Mouse (Mus musculus): ENCODE measurements at regions not wholly inside any gene's neighbourhood (a gene's known extent, or its start where the extent isn't known, plus 50 kb on each side); places are given as distances from the start of the nearest gene placed in this dataset.

GRCm38 (mm10) chr4:83918093-83918492, 392.7 kb downstream of the Ccdc171 start:
- in situ Hi-C loops (cut with MboI; ENCODE audit: low pct_ligation_motif_present, low pct_unique_long_range_greater_than_20kb, low sequenced_read_pairs) (no loop called here), dilution Hi-C loops (cut with MboI; ENCODE audit: extremely low pct_ligation_motif_present, extremely low pct_unique_long_range_greater_than_20kb, low sequenced_read_pairs) (no loop called here)
- no peak overlapping the region for H3K9ac ChIP-seq (ENCODE audit: insufficient read depth, low read depth)
- no peaks in the 10 kb centered on the region for H3K27me3 ChIP-seq (replicated peaks)
- no peaks in the 10 kb centered on the region for H3K79me2 ChIP-seq (replicated peaks; ENCODE audit: control insufficient read depth, extremely low read depth, insufficient read depth, poor library complexity, severe bottlenecking)
- H3K36me3 ChIP-seq (replicated peaks in 1 of 2; ENCODE audit: control insufficient read depth in 1 of 2, insufficient read depth in 1 of 2, low read length in 1 of 2) = no peaks in the 10 kb centered on the region
- no peak overlapping the region for H3K4me3 ChIP-seq (replicated peaks in 1 of 3; ENCODE audit: low read depth in 2 of 3, low read length in 2 of 3, poor library complexity in 1 of 3)
- no peaks in the 10 kb centered on the region for H3K9me3 ChIP-seq (replicated peaks; ENCODE audit: low read length)
- H3K4me1 ChIP-seq (ENCODE audit: control insufficient read depth in 1 of 2, insufficient read depth in 2 of 2) = no peaks in the 10 kb centered on the region
- no peak overlapping the region for H3K4me2 ChIP-seq (ENCODE audit: insufficient read depth, low read depth, poor library complexity, severe bottlenecking)
- H3K27ac ChIP-seq (ENCODE audit: insufficient read depth, low read depth) = no peak overlapping the region
- TF ChIP-seq POLR2AphosphoS2 (IDR thresholded peaks at IDR 0.05; ENCODE audit: low read depth, low read length) (no peak), KAT2A (IDR thresholded peaks at IDR 0.05; ENCODE audit: insufficient replicate concordance, low read length) (no peak), RCOR1 (conservative IDR thresholded peaks at IDR 0.05; ENCODE audit: low read depth, low read length) (no peak), PAX5 (IDR thresholded peaks at IDR 0.05; ENCODE audit: low read length) (no peak)
- no peak for DNase-seq (ENCODE audit: extremely low read depth)

DNA sequence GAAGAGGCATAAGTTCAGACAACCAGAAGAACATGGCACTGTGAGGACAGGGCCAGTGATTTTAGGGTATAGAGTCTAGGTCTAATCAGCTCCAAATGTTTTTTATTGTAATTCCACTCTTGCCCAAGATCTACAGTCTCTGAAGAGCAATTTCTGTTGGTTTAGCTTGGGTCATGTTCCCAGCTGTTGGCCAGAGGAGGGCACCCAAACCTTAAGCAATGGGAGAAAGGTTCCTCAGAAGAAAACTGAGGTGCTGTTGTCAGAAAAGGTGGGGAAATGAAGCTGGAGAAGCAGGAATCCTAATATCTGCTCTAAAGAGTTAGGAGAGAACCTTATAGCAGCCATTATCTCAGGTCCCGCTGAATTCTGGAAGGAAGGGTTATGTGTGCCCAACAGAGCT, 393.7 kb downstream of the Ccdc171 start:
- H3K9ac ChIP-seq (ENCODE audit: insufficient read depth, low read depth) = no peak overlapping the region
- no peaks in the 10 kb centered on the region for H3K9me3 ChIP-seq (replicated peaks; ENCODE audit: low read length)
- dilution Hi-C loops (cut with MboI; ENCODE audit: extremely low pct_ligation_motif_present, extremely low pct_unique_long_range_greater_than_20kb, low sequenced_read_pairs) = no loop called here
- no peak overlapping the region for H3K4me3 ChIP-seq (replicated peaks in 1 of 3; ENCODE audit: low read depth in 2 of 3, low read length in 2 of 3, poor library complexity in 1 of 3)
- in situ Hi-C loops (cut with MboI; ENCODE audit: low pct_ligation_motif_present, low pct_unique_long_range_greater_than_20kb, low sequenced_read_pairs) = no loop called here
- TF ChIP-seq ZKSCAN1 (IDR thresholded peaks at IDR 0.05; ENCODE audit: borderline replicate concordance, low read depth, low read length) (no peak), NELFE (IDR thresholded peaks at IDR 0.05; ENCODE audit: low read depth, low read length) (no peak)
- no peaks in the 10 kb centered on the region for H3K36me3 ChIP-seq (replicated peaks in 1 of 2; ENCODE audit: control insufficient read depth in 1 of 2, insufficient read depth in 1 of 2, low read length in 1 of 2)
- H3K79me2 ChIP-seq (replicated peaks; ENCODE audit: control insufficient read depth, extremely low read depth, insufficient read depth, poor library complexity, severe bottlenecking) = no peaks in the 10 kb centered on the region
- no peaks in the 10 kb centered on the region for H3K4me1 ChIP-seq (ENCODE audit: control insufficient read depth in 1 of 2, insufficient read depth in 2 of 2)
- DNase-seq (ENCODE audit: extremely low read depth) = no peak
- H3K27me3 ChIP-seq (replicated peaks) = no peaks in the 10 kb centered on the region
- no peak overlapping the region for H3K27ac ChIP-seq (ENCODE audit: insufficient read depth, low read depth)
- no peak overlapping the region for H3K4me2 ChIP-seq (ENCODE audit: insufficient read depth, low read depth, poor library complexity, severe bottlenecking)

GRCm38 (mm10) chr4:83925118-83925842, 399.9 kb downstream of the Ccdc171 start:
- H3K4me2 ChIP-seq (ENCODE audit: insufficient read depth, low read depth, poor library complexity, severe bottlenecking) = no peak overlapping the region
- no peak overlapping the region for H3K4me3 ChIP-seq (replicated peaks in 1 of 3; ENCODE audit: low read depth in 2 of 3, low read length in 2 of 3, poor library complexity in 1 of 3)
- dilution Hi-C loops (cut with MboI; ENCODE audit: extremely low pct_ligation_motif_present, extremely low pct_unique_long_range_greater_than_20kb, low sequenced_read_pairs) (no loop called here), in situ Hi-C loops (cut with MboI; ENCODE audit: low pct_ligation_motif_present, low pct_unique_long_range_greater_than_20kb, low sequenced_read_pairs) (no loop called here)
- H3K27me3 ChIP-seq (replicated peaks) = no peaks in the 10 kb centered on the region
- no peak overlapping the region for H3K27ac ChIP-seq (ENCODE audit: insufficient read depth, low read depth)
- H3K9ac ChIP-seq (ENCODE audit: insufficient read depth, low read depth) = no peak overlapping the region
- H3K9me3 ChIP-seq (replicated peaks; ENCODE audit: low read length) = peaks cover 10% of the 10 kb centered on the region
- TF ChIP-seq POLR2A (IDR thresholded peaks at IDR 0.05; ENCODE audit: low read depth, low read length) (no peak), UBTF (IDR thresholded peaks at IDR 0.05; ENCODE audit: low read depth, low read length) (no peak), MXI1 (IDR thresholded peaks at IDR 0.05; ENCODE audit: low read depth, low read length) (no peak)
- no peak for DNase-seq (ENCODE audit: extremely low read depth)
- H3K4me1 ChIP-seq (ENCODE audit: control insufficient read depth in 1 of 2, insufficient read depth in 2 of 2) = no peaks in the 10 kb centered on the region
- no peaks in the 10 kb centered on the region for H3K36me3 ChIP-seq (replicated peaks in 1 of 2; ENCODE audit: control insufficient read depth in 1 of 2, insufficient read depth in 1 of 2, low read length in 1 of 2)
- no peaks in the 10 kb centered on the region for H3K79me2 ChIP-seq (replicated peaks; ENCODE audit: control insufficient read depth, extremely low read depth, insufficient read depth, poor library complexity, severe bottlenecking)
